Mouse (Mus musculus) liver, adult 2 months (tissue): ENCODE measurements around the gene Larp1b. TPM values are rescaled to one million over a fixed set of nuclear protein-coding genes. Genes with fewer than 3 reads are reported as not detected.
"Not testable (repeated sequence)": the region's sequence is repeated elsewhere in the genome, so short reads cannot be mapped to it uniquely, and the experiment has no call there.

Source experiments
- DNase-seq: peaks from one replicate; pipeline ENCODE4 v3.0.0-alpha.2; 2011; ENCODE audit warnings: low read depth, low spot score; ENCODE audit errors: extremely low read depth
- H3K27ac ChIP-seq: fragments of 200-500 bp; replicated peaks from 2 replicates; pipeline ENCODE4 v1.5.1; 2012; ENCODE audit warnings: low read depth, mild to moderate bottlenecking, control low read depth, inconsistent platforms, low read length; ENCODE audit not compliant: insufficient read depth
- H3K27me3 ChIP-seq: fragments of 200-500 bp; 2 replicates; pipeline ENCODE4 v1.6.1; 2012; ENCODE audit warnings: mild to moderate bottlenecking, moderate library complexity, low read length, inconsistent platforms; ENCODE audit not compliant: control insufficient read depth, insufficient read depth
- H3K36me3 ChIP-seq: fragments of 200-500 bp; 2 replicates; pipeline ENCODE4 v1.6.1; 2012; ENCODE audit warnings: low read length, inconsistent platforms; ENCODE audit not compliant: control insufficient read depth, insufficient read depth
- H3K4me1 ChIP-seq: fragments of 200-500 bp; 2 replicates; pipeline ENCODE4 v1.6.1; 2011; ENCODE audit warnings: low read length; ENCODE audit not compliant: control insufficient read depth, insufficient read depth
- H3K4me3 ChIP-seq: fragments of 200-500 bp; 2 replicates; pipeline ENCODE4 v1.5.1; 2011; ENCODE audit warnings: low read depth, mild to moderate bottlenecking, control low read depth, low read length, moderate library complexity; ENCODE audit not compliant: insufficient read depth
- H3K79me2 ChIP-seq: fragments of 200-500 bp; 2 replicates; pipeline ENCODE4 v1.6.1; 2012; ENCODE audit warnings: inconsistent platforms, mild to moderate bottlenecking, low read length, moderate library complexity; ENCODE audit not compliant: control insufficient read depth, insufficient read depth
- H3K9ac ChIP-seq: fragments of 200-500 bp; 2 replicates; pipeline ENCODE4 v1.6.1; 2012; ENCODE audit warnings: low read depth, mild to moderate bottlenecking, control low read depth, inconsistent platforms, low read length
- CTCF ChIP-seq: fragments of 200-500 bp; IDR thresholded peaks from 2 replicates; pipeline ENCODE4 v1.5.1; 2011; ENCODE audit warnings: low read depth, low read length, control low read depth
- POLR2A ChIP-seq: fragments of 200-500 bp; IDR thresholded peaks from 2 replicates; pipeline ENCODE4 v1.6.1; 2011; ENCODE audit warnings: low read length, control low read depth; ENCODE audit not compliant: insufficient read depth; ENCODE audit errors: extremely low read depth
- WGBS: fragments of 180-500 bp; shearing (Covaris S2); methylation state at CpG from one replicate; pipeline ENCODE4 v1.1.7; 2018; 5-methylcytosine and 5-hydroxymethylcytosine counted together
- polyA plus RNA-seq: library from polyadenylated mRNA; depleted of rRNA; stranded (reverse); fragments of >200 nt; gene quantifications from 2 replicates; pipeline ENCODE4 v1.2.3, GENCODE M21; 2012; rRNA removed
- total RNA-seq: library from RNA; depleted of rRNA; stranded (reverse); fragments of >200 nt; gene quantifications from 2 replicates; pipeline ENCODE4 v1.2.3, GENCODE M21; 2014; rRNA removed

Larp1b gene
- total RNA-seq (72.3 and 81.2 TPM in 2 replicates), polyA plus RNA-seq (20.3 and 24.3 TPM in 2 replicates)

DNA sequence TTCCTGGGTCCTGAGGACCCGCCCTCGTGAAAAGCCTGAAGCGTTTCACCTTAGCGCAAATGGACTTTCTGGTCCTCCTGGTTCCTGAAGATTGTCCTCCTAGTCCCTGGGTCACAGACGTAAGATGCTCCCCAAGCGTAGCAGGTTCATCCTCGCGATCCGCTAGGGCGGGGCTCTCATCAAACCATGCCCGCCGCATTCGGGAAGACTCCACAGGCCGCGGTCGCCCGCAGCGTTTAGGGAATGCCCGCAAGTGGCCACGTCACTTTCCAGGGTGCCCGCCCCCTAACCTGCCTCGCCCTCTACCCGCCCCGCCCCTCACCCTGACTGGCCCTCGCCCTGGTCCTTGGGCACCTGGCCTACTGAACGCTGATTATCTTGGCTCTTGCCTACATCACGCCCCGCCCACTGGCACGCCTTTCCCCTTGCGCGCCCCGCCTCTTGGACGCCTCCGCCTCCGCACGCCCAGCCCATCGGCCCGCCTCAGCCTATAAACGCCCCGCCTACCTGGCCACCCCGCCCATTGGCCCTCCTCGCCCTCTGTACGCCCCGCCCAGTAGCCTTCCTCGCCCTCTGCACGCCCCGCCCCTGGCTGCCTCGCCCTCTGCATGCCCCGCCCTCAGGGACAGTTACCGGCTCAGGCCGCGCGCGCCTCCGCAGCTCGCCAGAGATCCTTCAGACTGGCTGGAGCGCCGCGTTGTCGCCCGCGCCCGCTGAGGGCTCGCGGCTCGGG is at the start of gene Larp1b:
Gene Larp1b, plus strand, starts transcription at position 659 of the 733 bp plus-strand sequence.
- Histone ChIP-seq H3K9ac (peak within 1 kb of the TSS; percentile 98), H3K36me3 (no peaks in the 10 kb centered on the region), H3K27ac (peak within 1 kb of the TSS; percentile 85), H3K27me3 (no peaks in the 10 kb centered on the region), H3K79me2 (peaks cover 7% of the 10 kb centered on the region; the same call in 1 of the 2 replicates), H3K4me1 (peaks cover 20% of the 10 kb centered on the region), H3K4me3 (peak within 1 kb of the TSS; percentile 92)
- WGBS, result under 1% methylated on average over 66 of the region's 66 CpGs
- DNase-seq, result peak; percentile 89
- TF ChIP-seq CTCF, result no peak
- peak; percentile 97 for TF ChIP-seq POLR2A

DNA sequence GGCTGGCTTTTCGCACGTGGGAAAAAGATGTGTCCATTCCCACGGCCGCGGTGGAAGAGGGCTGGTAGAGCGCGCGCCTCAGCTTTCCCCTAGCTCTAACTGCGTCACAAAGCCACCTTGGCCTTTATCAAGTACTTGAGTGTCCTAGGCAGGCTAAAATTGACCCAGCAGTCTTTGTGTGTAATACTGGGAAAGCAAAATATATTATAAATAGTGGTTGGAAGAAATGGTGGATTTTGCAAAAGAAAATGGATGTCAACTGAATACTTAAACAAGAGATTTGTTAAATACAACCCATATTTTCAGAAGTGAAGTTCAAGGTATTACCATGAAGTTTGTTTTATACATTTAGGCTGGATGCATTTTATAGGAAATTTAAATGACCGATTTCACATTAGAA is 47.2 kb upstream of the Larp1b start, which contains the start of gene 1700034I23Rik:
Gene 1700034I23Rik, minus strand, starts transcription at position 101 of the 400 bp plus-strand sequence.
- WGBS, result 96% methylated on average over 5 of the region's 10 CpGs
- H3K36me3 ChIP-seq, result peaks cover 15% of the 10 kb centered on the region

DNA sequence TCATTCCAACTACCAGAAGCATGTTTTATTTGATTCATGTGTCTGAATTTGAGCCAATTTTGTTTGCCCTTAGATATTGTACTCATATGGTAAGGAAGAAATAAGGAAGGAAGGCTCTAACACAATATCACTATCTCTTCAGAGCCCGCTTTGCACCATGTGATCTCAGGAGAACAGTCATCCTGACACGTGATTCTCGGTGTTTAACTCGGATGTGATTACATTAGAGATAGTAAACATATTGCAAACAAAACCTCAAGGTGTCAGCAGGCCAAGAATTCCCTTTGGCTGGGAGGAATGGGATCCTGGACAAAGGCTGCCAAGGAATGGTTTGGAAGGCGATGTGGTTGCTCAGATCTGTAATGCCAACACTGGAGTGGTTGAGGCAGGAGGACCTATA is 11.4 kb upstream of the Larp1b start:
- DNase-seq, result peak; percentile 75
- peaks cover 22% of the 10 kb centered on the region for H3K36me3 ChIP-seq
- no peaks in the 10 kb centered on the region for H3K27me3 ChIP-seq
- H3K9ac ChIP-seq, result no peak overlapping the region
- no peak overlapping the region for H3K4me3 ChIP-seq
- peaks cover 9% of the 10 kb centered on the region for H3K4me1 ChIP-seq
- peak overlapping the region; percentile 34 for H3K27ac ChIP-seq
- WGBS, result 21% methylated on average over 5 of the region's 5 CpGs
- H3K79me2 ChIP-seq, result no peaks in the 10 kb centered on the region; the same call in 1 of the 2 replicates
- TF ChIP-seq POLR2A (no peak), CTCF (no peak)

More for the DNA sequence above, 47.2 kb upstream of the Larp1b start, which contains the start of gene 1700034I23Rik:
- not testable (repeated sequence) for H3K79me2 ChIP-seq, DNase-seq, H3K4me3 ChIP-seq, H3K9ac ChIP-seq, H3K4me1 ChIP-seq, H3K27ac ChIP-seq, H3K27me3 ChIP-seq

DNA sequence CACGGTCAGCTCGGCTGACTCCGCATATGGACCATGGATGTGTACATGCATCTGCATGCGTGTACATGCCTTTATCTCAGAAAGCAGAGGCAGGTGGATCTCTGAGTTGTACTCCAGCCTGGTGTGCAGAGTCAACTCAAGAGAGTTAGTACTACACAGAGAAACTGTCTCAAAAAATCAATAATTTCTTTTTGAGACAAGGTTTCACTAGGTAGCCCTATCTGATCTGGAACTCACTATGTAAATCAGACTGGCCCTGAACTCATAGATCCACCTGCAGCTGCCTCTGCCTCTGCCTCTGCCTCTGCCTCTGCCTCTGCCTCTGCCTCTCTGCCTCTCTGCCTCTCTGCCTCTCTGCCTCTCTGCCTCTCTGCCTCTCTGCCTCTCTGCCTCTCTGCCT is 11.0 kb upstream of the Larp1b start:
- Histone ChIP-seq H3K4me3 (no peak overlapping the region), H3K36me3 (peaks cover 19% of the 10 kb centered on the region), H3K4me1 (peaks cover 11% of the 10 kb centered on the region), H3K27ac (peak overlapping the region; percentile 79), H3K27me3 (no peaks in the 10 kb centered on the region), H3K9ac (no peak overlapping the region), H3K79me2 (no peaks in the 10 kb centered on the region; the same call in 1 of the 2 replicates)
- peak; percentile 92 for DNase-seq
- 72% methylated on average over 4 of the region's 4 CpGs for WGBS
- TF ChIP-seq CTCF, result no peak
- TF ChIP-seq POLR2A, result no peak

DNA sequence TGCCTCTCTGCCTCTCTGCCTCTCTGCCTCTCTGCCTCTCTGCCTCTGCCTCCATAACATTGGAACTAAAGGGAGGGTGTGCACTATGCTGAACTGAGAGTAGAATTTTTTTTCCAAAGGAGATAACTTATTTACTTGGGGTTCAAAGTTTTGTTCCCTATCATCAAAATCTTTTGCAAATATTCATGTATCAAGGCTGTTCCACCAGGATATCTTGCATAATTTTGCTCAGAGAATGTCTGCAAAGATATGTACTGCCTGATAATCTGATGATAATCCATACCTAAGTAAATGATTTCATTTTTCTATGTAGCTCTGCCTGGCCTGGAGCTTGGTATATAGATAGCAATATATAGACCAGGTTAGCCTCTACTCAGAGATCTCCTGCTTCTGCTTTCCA is 10.6 kb upstream of the Larp1b start:
- no peak overlapping the region for H3K9ac ChIP-seq
- peak; percentile 82 for DNase-seq
- H3K36me3 ChIP-seq, result peaks cover 15% of the 10 kb centered on the region
- no peaks in the 10 kb centered on the region for H3K27me3 ChIP-seq
- H3K4me3 ChIP-seq, result no peak overlapping the region
- TF ChIP-seq POLR2A, result no peak
- TF ChIP-seq CTCF, result no peak
- no peaks in the 10 kb centered on the region; the same call in 1 of the 2 replicates for H3K79me2 ChIP-seq
- H3K27ac ChIP-seq, result peak overlapping the region; percentile 79
- peaks cover 11% of the 10 kb centered on the region for H3K4me1 ChIP-seq
